Mouse (Mus musculus) activated CD4-positive, CD25-positive, alpha-beta regulatory T cell, adult 4 months (primary cell): ENCODE results near the gene St6gal1. TPM values are rescaled to one million over a fixed set of nuclear protein-coding genes. Genes with fewer than 3 reads are reported as not detected.

Source experiments
- ATAC-seq: one replicate; pipeline ENCODE4 v1.8.0; 2017
- polyA plus RNA-seq, 2 experiments: library from polyadenylated mRNA; unstranded; fragments of 100-300 nt; shearing (Covaris generic); gene quantifications; one replicate each; pipeline ENCODE4 v1.2.1; 2017

St6gal1 gene
- polyA plus RNA-seq, 2 experiments from 2014 or later: 68.6 to 88.1 TPM

GRCm38 (mm10) chr16:23223871-23224469 lies 570 bp upstream of the St6gal1 start:
- no peak for ATAC-seq

GRCm38 (mm10) chr16:23225069-23225721 lies 655 bp downstream of the St6gal1 start:
- ATAC-seq: peak; percentile 12

- peak; percentile 36 for ATAC-seq
These were observed 1.5 kb downstream of the St6gal1 start for GRCm38 (mm10) chr16:23225821-23226600.

- ATAC-seq: no peak
These were observed 2.2 kb downstream of the St6gal1 start for GRCm38 (mm10) chr16:23226601-23227351.

- no peak for ATAC-seq
These were observed 3.3 kb downstream of the St6gal1 start for GRCm38 (mm10) chr16:23227851-23228250.

- ATAC-seq: peak; percentile 16
These were observed 3.9 kb downstream of the St6gal1 start for GRCm38 (mm10) chr16:23228486-23228885.

- no peak for ATAC-seq
These were observed 5.4 kb downstream of the St6gal1 start for GRCm38 (mm10) chr16:23229945-23230344.

GRCm38 (mm10) chr16:23231168-23231567 lies 6.6 kb downstream of the St6gal1 start:
- no peak for ATAC-seq

GRCm38 (mm10) chr16:23232691-23233090 lies 8.2 kb downstream of the St6gal1 start:
- ATAC-seq: no peak

- ATAC-seq: no peak
These were observed 9.0 kb downstream of the St6gal1 start for GRCm38 (mm10) chr16:23233496-23233895.

GRCm38 (mm10) chr16:23234557-23234956 lies 10.0 kb downstream of the St6gal1 start:
- no peak for ATAC-seq

- ATAC-seq: no peak
These were observed 10.7 kb downstream of the St6gal1 start for GRCm38 (mm10) chr16:23235173-23235694.

GRCm38 (mm10) chr16:23239583-23239982 lies 15.0 kb downstream of the St6gal1 start:
- no peak for ATAC-seq

GRCm38 (mm10) chr16:23240049-23240949 lies 15.8 kb downstream of the St6gal1 start:
- no peak for ATAC-seq

GRCm38 (mm10) chr16:23240950-23241259 lies 16.4 kb downstream of the St6gal1 start:
- ATAC-seq: no peak

GRCm38 (mm10) chr16:23243726-23244425 lies 19.3 kb downstream of the St6gal1 start:
- ATAC-seq: no peak

- ATAC-seq: no peak
These were observed 19.9 kb downstream of the St6gal1 start for GRCm38 (mm10) chr16:23244486-23244885.

- ATAC-seq: no peak
These were observed 24.7 kb downstream of the St6gal1 start for GRCm38 (mm10) chr16:23249285-23249684.

GRCm38 (mm10) chr16:23249762-23250161 lies 25.2 kb downstream of the St6gal1 start:
- ATAC-seq: no peak

- ATAC-seq: peak; percentile 85
These were observed 26.3 kb downstream of the St6gal1 start for GRCm38 (mm10) chr16:23250556-23251444.
